Mouse (Mus musculus): ENCODE measurements around the gene Gabrr2.

Gabrr2 gene

DNA sequence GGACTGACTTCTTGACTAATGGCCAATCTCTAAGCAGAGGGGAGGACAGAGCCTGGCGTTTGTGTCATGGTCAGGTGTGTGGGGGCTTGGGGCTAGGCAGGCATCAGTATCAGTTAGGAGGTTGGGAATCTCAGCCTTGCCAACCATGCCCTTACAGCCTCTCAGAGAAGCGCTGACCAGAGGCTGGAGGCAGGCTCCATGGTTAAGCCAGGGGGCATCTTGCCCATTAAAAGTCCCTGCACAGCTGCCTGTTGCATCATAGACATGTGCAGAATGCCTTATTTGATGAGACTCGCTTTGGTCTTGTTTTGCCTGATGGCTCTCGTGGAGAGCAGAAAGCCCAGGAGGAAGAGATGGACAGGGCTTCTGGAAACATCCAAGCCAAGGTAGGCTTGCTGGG lies at the start of gene Gabrr2:
Gabrr2 (plus strand) TSS at position 19 of the 400 bp plus-strand sequence.
- no peak for DNase-seq (ENCODE audit: low spot score in 2 of 2)

DNA sequence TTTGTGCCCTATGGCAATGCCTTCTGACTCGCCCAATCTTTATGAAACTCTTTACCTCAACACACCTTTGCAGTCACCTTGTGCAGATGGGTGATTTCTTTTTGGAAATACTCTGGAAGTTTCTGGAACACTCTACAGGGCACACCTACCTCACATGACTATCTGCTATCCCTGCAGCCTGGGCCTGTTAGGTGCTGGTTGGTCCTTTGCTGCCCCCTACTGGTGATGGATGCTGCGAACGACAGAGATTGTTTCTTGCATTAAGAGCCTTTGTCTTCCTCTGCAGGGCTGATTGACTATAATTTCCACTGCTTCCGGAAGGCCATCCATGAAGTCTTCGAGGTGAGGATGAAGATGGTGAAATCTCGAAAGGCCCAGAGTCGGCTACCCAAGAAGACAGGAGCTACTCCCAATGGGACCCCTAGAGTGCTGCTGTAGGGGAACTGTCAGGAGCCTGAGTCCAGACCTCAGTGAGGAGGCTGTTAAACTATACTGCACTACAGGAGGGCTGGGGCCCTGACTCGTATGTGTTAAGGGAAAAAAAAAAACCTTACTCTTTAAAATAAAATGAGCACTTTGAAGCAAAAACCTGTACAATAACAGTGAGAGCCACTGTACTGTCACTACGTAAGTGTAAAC lies 44.3 kb upstream of the Gabrr2 start:
- DNase-seq (ENCODE audit: low spot score in 2 of 2): peak; percentile 79 to 84

DNA sequence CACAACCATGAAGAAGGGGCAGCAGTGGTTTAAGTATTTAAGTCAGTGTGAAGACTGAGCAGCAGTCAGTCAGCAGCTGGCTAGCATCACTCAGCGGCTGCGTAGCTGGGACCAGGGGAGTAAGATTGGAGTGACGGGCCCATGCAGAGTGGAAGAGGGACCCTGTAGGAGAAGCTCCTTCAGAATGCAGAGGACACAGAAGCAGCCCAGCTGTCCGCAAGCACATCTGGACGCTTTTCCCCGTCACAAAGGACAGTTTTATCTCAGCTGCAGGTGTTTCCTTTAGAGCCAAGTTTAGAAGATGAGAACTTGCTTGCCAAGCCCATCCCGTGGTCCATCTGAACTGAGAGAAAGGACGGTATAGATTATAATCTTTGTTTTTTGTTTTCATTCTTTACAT lies 38.4 kb upstream of the Gabrr2 start:
- DNase-seq (ENCODE audit: low spot score in 2 of 2): no peak

DNA sequence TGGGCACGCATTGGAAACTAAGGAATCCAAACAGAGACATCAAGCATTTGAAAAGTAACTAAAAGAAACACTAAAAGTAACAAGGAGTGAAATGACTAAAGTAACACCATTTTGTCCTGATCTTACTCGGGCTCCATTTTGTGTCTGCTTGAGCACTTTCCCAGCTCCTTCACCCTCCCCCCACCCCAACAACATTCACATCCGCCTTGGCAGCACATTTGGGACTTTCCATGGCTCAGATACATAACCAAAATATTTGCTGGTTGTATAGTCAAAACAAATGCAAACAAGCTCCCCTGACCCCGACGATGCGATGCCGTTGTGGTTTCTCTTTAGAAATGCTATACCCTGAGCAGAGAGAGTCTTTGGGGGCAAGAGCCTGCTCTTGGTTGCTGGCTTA lies 33.7 kb upstream of the Gabrr2 start:
- no peak for DNase-seq (ENCODE audit: low spot score in 2 of 2)

DNA sequence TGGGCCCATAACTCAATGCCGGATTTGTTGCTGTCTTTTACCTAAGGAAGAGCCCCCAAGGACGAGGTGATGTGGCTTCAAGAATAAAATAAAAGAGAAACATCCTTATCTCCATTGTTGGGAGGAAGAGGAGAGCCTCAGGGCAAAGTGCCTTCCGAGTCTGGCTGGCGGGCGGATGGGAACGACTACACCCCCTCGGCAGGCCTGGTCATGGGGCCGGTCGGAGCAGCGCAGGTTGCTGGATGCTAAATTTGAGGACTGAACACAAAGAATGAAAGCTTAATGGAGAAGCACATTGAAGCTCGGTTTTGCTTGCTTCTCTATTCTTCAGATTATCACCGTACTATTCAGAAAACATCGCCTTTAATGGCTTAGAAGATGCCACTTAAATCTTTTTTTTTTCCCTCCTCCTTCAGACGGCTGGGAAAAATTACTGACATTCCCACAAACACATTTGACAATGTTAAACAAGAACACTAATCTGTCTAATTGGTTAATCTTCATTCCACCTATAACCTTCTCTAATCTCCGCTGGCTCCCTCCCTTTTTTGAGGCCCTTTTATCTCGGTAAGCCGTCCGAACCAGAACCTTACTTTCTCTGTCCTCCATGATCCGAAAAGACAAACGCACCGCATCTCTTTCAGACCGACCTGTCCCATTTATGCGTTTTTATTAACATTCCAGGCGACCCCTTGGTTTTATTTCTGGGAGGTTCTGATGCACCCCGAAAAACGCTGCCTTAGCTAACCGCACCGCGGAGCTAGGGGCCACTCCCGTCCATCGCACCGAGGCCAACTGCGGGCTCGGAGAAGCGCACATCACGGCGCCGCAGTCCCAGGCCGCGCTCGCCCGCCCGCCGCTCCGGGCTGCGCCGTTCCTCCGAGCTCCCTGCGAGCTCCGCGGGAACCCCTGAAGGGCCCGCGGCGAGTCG lies 32.3 kb upstream of the Gabrr2 start:
- no peak for DNase-seq (ENCODE audit: low spot score in 2 of 2)

DNA sequence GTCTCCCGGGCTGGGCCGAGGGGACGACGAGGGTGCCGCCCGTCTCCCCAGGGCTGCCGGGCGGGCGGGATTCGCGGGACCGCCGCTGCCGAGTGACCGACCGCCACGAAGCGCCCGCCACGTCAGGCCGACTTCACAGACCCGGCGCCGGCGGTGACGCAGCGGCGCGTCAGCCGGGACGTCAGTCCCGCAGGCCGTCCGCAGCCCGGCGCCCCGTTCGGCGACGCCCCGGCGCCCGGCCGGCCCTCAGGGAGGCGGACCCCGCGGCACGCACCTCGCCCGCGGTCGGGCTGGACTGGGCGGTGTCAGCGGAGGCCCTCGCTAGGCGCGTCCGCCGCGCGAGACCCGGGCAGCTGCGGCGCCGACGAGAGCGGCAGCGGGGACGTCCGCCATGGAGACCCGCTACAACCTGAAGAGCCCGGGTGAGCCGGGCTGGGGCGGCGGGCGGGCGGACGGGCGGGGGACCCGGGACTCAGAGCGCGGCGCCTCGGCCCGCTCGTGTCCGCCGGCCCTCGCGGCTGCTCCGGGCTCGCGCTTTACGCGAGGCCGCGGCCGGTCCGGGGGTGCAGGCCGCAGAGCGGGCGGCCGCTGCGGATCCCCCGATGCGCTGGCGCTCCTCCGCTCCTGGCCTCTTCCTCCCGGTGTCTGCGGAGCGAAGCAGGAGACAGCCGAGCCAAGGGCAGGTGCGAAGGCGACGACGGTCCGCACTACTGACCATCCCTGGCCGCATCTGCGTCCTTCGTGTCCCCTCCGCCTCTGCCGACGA lies 31.4 kb upstream of the Gabrr2 start, which contains the start of gene Ube2j1:
Ube2j1 (plus strand) TSS at position 222 of the 766 bp plus-strand sequence.
- peak; percentile 82 to 91 for DNase-seq (ENCODE audit: low spot score in 2 of 2)

DNA sequence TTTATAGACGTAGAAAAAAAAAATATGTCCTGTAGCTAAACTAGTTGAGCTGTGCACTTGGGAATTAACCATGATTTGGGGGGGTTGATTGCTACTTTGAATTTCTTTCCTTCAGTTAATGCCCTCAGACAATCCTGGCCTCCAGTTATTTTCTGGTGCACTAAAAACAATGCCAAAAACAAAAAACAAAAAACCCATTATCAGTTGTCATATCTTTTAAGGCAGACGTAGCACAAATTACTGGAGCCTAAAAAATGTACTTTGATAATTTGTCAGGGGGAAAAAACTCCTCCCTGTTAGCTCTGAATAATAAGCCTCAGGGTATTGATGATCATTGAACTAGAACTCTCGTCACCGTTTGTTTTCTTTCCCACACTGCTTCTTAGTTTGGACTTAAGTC lies 30.8 kb upstream of the Gabrr2 start:
- no peak for DNase-seq (ENCODE audit: low spot score in 2 of 2)

DNA sequence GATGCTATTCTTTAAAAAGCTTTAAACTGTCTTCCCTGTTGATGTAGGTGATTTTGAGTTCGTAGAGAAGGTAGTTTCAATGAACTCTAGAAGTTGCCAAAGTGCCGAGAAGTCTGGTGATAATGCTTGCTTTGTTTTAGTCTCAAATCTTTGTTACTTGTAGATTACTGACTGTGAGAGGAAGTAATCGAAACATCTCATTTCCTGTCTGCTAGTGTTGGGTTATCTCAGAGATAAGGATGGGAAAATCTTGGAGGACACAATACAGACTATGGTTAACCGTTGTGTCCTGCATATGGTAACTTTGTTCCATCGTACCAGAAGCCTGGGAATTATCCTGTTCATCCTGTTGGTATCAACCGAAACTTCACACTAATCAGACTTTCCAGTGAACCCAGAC lies 29.3 kb upstream of the Gabrr2 start:
- no peak for DNase-seq (ENCODE audit: low spot score in 2 of 2)

DNA sequence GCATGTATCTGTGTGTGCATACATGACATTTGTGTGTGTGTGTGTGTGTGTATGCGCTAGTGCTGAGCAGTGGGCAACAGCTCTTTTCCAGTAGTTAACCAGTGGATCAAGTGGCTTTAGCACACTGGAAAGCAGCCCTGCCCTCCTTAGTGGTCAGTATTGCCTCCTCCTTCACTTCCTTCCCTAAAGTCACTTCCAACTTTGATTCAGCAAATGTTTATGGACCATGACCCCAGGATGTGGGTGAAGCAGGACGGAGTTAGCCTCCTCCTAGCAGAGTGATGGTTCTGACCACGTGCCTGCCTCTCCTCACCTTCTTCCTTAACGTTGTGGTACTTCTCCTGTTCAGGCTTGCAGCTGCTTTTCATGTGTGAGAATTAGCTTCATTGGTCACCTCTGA lies 23.0 kb upstream of the Gabrr2 start:
- no peak for DNase-seq (ENCODE audit: low spot score in 2 of 2)

DNA sequence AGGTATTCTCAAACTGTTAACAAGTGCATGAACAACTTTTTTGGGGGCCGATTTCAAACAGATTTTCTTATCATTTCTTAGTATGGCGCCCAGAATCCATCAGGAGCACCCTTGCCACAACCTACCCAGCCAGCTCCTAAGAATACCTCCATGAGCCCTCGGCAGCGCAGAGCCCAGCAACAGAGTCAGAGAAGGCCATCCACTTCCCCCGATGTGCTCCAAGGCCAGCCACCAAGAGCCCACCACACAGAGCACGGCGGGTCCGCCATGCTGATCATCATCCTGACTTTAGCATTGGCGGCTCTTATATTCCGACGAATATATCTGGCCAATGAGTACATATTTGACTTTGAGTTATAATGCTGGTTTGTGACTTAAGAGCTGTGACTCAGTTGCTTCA lies 13.2 kb upstream of the Gabrr2 start:
- DNase-seq (ENCODE audit: low spot score in 2 of 2): no peak

DNA sequence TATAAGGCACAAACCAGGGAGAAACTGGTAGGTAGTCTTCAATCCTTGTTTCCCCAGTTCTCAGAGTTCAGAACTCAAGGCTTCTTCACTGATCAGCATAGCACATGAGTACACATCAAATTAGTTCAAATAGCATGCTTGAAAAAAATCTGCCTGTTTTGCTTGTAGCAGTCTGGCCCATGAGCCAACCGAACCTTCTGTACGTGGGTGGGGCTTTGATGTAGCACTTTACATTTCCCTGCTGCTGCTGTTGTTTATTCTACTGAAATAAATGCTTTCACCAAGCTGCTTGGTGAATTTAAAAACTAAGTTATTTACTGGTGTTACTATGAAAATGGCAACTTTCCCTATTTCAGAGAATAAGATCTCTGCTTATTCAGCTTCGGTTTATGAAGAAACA lies 10.7 kb upstream of the Gabrr2 start:
- DNase-seq (ENCODE audit: low spot score in 2 of 2): no peak

DNA sequence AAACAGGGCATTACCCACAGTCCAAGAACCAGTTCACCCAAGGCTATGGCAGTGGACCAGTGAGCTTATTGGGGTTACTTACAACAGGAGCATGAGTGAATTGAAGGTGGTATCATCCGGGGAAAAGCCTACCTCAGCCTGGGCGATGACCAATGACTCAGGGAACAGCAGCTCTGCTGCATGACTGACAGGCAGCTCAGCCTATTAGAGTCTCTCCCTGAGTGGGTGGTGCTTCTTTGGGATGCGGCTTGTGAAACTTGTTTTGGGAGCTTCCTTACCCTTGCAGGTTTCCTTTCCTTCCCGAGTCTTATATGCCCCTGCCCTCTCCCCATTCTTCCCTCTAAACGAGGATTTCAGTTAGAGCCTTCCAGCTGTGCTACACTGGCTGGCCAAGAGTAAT lies 10.1 kb upstream of the Gabrr2 start:
- DNase-seq (ENCODE audit: low spot score in 2 of 2): no peak

DNA sequence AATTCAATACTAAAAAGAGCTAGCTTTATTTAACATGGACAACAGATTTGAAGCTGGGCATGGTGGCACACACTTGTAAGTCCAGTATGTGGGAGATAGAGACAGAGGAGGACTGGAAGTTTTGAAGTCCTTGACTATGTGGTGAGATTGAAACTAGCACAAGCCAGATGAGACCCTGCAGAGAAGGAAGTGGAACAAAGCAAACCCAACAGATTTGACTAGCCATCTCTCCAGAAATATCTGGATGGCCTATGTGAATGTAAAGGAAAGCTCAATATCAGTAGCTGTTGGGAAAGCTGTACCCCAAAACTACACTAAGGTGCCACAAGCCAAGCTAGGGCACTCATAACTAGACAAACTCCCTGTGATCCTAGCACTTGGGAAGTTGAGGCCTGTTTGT lies 8.4 kb upstream of the Gabrr2 start:
- no peak for DNase-seq (ENCODE audit: low spot score in 2 of 2)

DNA sequence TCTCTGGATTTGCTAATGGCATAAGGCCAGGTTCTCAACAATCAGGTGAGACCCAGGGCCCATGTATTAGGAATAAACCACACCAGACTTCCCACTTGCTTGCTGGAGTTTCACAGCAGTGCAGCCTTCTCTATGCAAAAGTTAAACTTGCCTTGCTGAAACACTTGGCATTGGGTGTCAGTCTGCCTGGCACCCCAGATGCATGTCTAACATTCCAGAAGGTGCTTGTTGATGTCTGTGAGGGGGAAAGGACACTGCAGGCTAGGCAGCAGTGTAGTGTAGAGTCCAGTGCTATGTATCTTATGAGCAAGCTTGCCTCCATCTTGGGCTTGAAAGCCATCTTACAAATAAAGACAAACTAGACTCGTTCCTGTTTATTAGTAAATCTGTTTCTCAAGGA lies 6.5 kb upstream of the Gabrr2 start:
- no peak for DNase-seq (ENCODE audit: low spot score in 2 of 2)

DNA sequence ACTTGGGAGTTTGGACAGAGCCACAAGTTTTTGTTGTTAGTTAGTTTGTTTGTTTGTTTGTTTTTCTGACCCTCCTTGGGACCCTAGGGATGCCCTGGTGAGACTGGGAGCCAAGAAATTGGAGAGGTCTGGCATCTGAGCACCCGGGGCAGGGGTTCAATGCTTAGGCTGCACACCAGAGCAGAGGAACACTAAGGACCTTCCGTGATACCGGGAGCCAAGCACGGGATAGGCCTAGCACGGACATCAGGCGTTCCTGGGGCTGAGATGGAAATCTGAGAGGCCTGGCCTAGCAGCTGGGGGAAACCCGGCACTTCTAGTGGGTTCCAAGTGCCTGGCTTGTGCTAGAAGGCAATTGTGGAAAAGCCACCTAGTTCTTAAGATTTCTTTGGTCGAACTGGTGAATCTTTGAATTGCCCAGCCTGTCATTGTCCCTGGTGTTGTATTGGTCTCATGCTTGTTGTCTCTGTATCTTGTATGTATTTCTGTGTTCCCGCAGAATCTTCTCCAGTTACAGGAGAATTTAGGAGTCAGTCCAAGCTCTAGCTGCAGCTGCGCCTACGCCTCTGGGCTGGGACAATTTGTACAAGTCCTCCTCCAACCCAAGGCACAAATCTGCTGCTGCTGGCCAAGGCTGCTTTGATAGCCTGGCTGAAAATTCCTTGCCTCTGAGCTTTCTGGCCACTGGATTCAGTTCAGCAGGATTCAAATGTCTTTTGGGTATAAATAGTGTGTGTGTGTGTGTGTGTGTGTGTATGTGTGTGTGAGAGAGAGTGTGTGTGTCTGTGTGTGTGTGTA lies 4.7 kb upstream of the Gabrr2 start:
- peak; percentile 18 to 65 for DNase-seq (ENCODE audit: low spot score in 2 of 2)

DNA sequence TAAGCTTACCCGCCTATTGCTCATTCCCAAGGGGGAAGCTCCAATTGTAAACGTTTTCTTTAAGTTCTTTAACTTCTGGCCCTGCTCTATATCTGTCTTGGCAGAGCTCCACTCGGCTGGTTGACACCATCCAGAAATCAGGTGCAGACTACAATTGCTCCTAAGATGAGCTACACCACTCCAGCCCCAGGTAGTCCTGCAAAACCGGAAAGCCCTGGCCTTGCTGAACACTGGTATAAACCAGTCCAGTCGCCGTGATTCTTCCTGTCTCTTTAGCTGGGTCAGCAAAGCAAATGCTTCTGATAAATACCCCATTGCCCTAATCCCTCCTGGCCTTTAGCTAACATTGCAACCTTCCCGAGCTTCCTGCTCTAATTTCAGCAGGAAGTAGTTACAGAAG lies 1.6 kb upstream of the Gabrr2 start:
- no peak for DNase-seq (ENCODE audit: low spot score in 2 of 2)

DNA sequence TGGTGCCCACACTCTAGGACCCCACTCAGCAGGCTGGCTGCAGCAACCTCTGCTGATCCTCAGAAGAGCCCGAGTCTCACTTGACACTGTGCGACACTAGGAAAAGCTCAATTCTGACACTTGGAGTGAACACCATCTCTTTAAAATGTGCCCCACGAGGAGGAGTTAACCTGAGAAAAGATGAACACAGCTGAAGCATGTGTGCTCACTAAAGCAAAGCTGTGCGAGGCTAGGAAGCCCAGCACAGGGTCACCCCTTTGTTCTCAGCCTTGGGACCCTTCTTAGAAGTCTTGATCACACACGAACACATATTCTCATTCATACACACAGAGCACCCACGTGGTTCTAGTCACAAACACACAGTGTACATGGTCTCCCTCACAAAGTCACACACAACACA lies 2.2 kb downstream of the Gabrr2 start:
- no peak for DNase-seq (ENCODE audit: low spot score in 2 of 2)

DNA sequence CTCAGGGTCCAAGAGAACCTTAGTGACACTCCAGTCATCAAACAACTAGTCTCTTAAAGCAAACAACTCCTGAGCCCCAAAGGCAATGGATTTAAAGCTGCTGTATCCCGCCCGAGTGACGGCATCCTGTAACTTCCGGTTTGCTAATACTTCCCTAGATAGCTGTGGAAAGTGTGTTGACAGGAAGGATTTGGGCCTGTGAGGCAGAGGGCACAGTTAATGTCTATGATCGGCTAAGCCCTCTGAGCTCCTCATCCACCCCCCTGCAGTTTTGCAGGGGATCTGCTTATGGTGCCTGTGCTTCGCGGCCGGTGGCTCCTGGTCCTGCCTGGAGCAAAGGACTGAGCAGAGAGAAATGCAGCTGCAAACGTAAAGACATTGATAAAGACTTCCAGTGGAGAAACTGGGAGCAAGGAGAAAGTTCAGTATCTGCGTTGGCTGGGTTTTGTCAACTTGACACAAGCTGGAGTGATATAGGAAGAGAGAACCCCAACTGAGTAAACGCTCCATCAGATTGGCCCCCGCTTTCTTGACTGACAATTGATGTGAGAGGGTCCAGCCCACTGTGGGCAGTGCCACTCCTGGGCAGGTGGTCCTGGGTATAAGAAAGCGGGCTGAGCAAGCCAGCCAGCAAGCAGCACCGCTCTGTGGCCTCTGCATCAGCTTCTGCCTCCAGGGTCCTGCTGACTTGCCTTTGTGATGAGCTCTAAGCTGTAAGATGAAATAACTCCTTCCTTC lies 3.6 kb downstream of the Gabrr2 start:
- no peak for DNase-seq (ENCODE audit: low spot score in 2 of 2)

DNA sequence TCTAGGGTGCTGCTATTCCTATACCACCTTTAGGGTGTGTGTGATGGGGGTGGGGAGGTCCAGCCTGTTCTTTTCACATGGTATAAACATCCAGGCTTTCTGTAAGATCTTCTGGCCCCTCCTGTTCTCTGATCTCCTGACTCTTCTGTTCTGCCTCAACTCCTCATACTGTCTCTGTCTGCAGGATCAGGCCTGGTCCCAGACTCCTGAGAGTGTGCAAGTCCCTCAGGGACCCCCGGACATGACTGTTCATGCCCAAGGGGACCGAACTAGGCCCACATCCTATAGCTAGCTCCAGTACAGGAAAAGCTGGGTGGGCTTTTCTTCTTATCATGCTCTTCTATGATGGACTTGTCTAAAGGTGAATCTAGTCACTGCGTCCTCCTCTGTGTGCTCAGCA lies 4.5 kb downstream of the Gabrr2 start:
- no peak for DNase-seq (ENCODE audit: low spot score in 2 of 2)

DNA sequence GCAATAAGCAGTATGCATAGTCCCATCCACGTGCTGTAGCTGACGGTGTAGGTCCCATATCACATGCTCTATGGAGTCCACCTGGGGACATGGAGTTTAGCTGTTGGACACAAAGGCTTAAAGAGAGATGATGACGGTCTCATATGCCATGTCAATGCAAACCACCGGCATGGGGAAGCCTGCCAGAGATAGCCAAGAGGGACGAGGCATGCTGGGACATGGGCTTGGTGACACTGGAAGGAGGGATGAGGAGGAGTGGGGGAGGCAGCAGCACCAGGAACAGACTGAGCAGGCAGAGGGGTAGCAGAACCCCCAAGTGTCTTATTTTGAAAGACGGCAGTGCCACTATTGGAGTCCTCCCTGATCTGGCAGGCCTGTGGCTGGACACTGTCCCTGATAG lies 5.0 kb downstream of the Gabrr2 start:
- DNase-seq (ENCODE audit: low spot score in 2 of 2): no peak

DNA sequence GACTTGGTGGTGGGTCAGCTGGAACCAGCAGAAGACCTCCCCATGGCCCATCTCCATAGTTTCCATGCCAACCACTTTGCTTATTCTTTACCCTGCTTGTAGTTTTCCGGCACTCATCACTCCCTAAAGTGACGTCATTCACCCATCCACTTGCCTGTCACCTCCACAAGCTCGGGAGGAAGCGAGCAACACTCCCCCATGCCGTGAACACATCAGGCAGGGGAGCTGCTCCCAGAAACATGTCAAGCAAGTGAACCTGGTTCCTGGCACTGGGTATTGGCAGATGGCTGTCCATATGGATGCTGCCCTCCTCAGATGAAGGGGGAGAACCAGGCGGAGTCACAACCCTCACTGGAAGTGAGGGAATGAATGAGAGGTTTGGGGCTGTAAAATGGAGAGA lies 6.1 kb downstream of the Gabrr2 start:
- no peak for DNase-seq (ENCODE audit: low spot score in 2 of 2)
